Mouse (Mus musculus) ES-Bruce4 (cell line): ENCODE data around the gene Tbck. TPM values are rescaled to one million over a fixed set of nuclear protein-coding genes. Genes with fewer than 3 reads are reported as not detected.

Experiments used
- H3K27ac ChIP-seq: 2 replicates; pipeline ENCODE4 v1.5.1; 2012; ENCODE audit warnings: low read length, inconsistent platforms; ENCODE audit not compliant: insufficient read depth
- H3K27me3 ChIP-seq: 2 replicates; pipeline ENCODE4 v1.6.1; 2012; ENCODE audit warnings: mild to moderate bottlenecking, low read length, inconsistent platforms; ENCODE audit not compliant: control insufficient read depth, poor library complexity, insufficient read depth, severe bottlenecking
- H3K36me3 ChIP-seq: 2 replicates; pipeline ENCODE4 v1.6.1; 2012; ENCODE audit warnings: inconsistent platforms, mild to moderate bottlenecking, low read length, moderate library complexity; ENCODE audit not compliant: control insufficient read depth, poor library complexity, insufficient read depth, severe bottlenecking
- H3K4me1 ChIP-seq: one replicate; pipeline ENCODE4 v1.8.1; 2011; ENCODE audit warnings: low read length; ENCODE audit not compliant: control insufficient read depth, insufficient read depth
- H3K4me3 ChIP-seq: 2 replicates; pipeline ENCODE4 v1.5.1; 2011; ENCODE audit warnings: low read depth, mild to moderate bottlenecking, low read length
- H3K9ac ChIP-seq: 2 replicates; pipeline ENCODE4 v1.6.1; 2012; ENCODE audit warnings: low read depth, mild to moderate bottlenecking, inconsistent platforms; ENCODE audit not compliant: poor library complexity, severe bottlenecking
- H3K9me3 ChIP-seq: replicated peaks from 2 replicates; pipeline ENCODE4 v1.6.1; 2012; ENCODE audit warnings: mild to moderate bottlenecking, low read length, inconsistent platforms; ENCODE audit not compliant: control insufficient read depth, poor library complexity, insufficient read depth, severe bottlenecking
- CTCF ChIP-seq: IDR thresholded peaks from one replicate; pipeline ENCODE4 v1.8.1; 2011; ENCODE audit warnings: low read depth, low read length
- EP300 ChIP-seq: IDR thresholded peaks from 2 replicates; pipeline ENCODE4 v1.6.1; 2011; ENCODE audit warnings: low read depth, low read length; ENCODE audit not compliant: insufficient read depth
- POLR2A ChIP-seq: IDR thresholded peaks from one replicate; pipeline ENCODE4 v1.8.1; 2011; ENCODE audit warnings: low read length; ENCODE audit not compliant: insufficient read depth
- polyA plus RNA-seq: library from polyadenylated mRNA; stranded (reverse); fragments of >200 nt; gene quantifications from 2 replicates; pipeline ENCODE4 v1.2.4, GENCODE M21; 2011; ENCODE audit warnings: low read depth; ENCODE audit not compliant: missing spikeins, insufficient read depth, insufficient read length

Tbck gene
- polyA plus RNA-seq, 1 experiment: 11.5 TPM

- Histone ChIP-seq H3K4me3 (no peak overlapping the region), H3K9ac (no peak overlapping the region), H3K36me3 (no peaks in the 10 kb centered on the region), H3K9me3 (no peaks in the 10 kb centered on the region), H3K27ac (no peak overlapping the region), H3K27me3 (no peaks in the 10 kb centered on the region), H3K4me1 (peaks cover 2% of the 10 kb centered on the region)
- TF ChIP-seq EP300: no peak
- TF ChIP-seq CTCF: no peak
Observed at GRCm38 (mm10) chr3:132863843-132864242, 179.9 kb downstream of the Tbck start.

- H3K27ac ChIP-seq: no peak overlapping the region
- H3K36me3 ChIP-seq: no peaks in the 10 kb centered on the region
- H3K9me3 ChIP-seq: no peaks in the 10 kb centered on the region
- H3K9ac ChIP-seq: no peak overlapping the region
- no peak for TF ChIP-seq POLR2A
- TF ChIP-seq EP300: no peak
- no peak for TF ChIP-seq CTCF
- peaks cover 2% of the 10 kb centered on the region for H3K4me1 ChIP-seq
- no peak overlapping the region for H3K4me3 ChIP-seq
- no peaks in the 10 kb centered on the region for H3K27me3 ChIP-seq
Observed at GRCm38 (mm10) chr3:132864329-132864919, 180.5 kb downstream of the Tbck start.

GRCm38 (mm10) chr3:132864986-132865385 is 181.0 kb downstream of the Tbck start:
- TF ChIP-seq EP300 (no peak), CTCF (no peak), POLR2A (no peak)
- Histone ChIP-seq H3K9me3 (no peaks in the 10 kb centered on the region), H3K27ac (no peak overlapping the region), H3K4me1 (peaks cover 2% of the 10 kb centered on the region), H3K27me3 (no peaks in the 10 kb centered on the region), H3K9ac (no peak overlapping the region), H3K4me3 (no peak overlapping the region), H3K36me3 (no peaks in the 10 kb centered on the region)

- Histone ChIP-seq H3K4me3 (no peak overlapping the region), H3K9ac (no peak overlapping the region), H3K36me3 (no peaks in the 10 kb centered on the region), H3K9me3 (no peaks in the 10 kb centered on the region), H3K27ac (no peak overlapping the region), H3K27me3 (no peaks in the 10 kb centered on the region), H3K4me1 (peaks cover 2% of the 10 kb centered on the region)
- TF ChIP-seq CTCF: no peak
Observed at GRCm38 (mm10) chr3:132865596-132865995, 181.7 kb downstream of the Tbck start.

- Histone ChIP-seq H3K9ac (no peak overlapping the region), H3K4me1 (no peaks in the 10 kb centered on the region), H3K9me3 (no peaks in the 10 kb centered on the region), H3K36me3 (no peaks in the 10 kb centered on the region), H3K4me3 (no peak overlapping the region), H3K27ac (no peak overlapping the region), H3K27me3 (no peaks in the 10 kb centered on the region)
- TF ChIP-seq POLR2A (no peak), EP300 (no peak), CTCF (no peak)
Observed at GRCm38 (mm10) chr3:132866984-132867383, 183.0 kb downstream of the Tbck start.

GRCm38 (mm10) chr3:132868838-132869237 is 184.9 kb downstream of the Tbck start:
- Histone ChIP-seq H3K27ac (no peak overlapping the region), H3K36me3 (no peaks in the 10 kb centered on the region), H3K4me1 (no peaks in the 10 kb centered on the region), H3K9me3 (no peaks in the 10 kb centered on the region), H3K4me3 (no peak overlapping the region), H3K9ac (no peak overlapping the region), H3K27me3 (no peaks in the 10 kb centered on the region)
- TF ChIP-seq CTCF: no peak
- TF ChIP-seq POLR2A: no peak
- TF ChIP-seq EP300: no peak
